Mouse (Mus musculus) heart, postnatal 0 days (tissue): ENCODE measurements around the gene Olfr317.
"Not testable (repeated sequence)": the region's sequence is repeated elsewhere in the genome, so short reads cannot be mapped to it uniquely, and the experiment has no call there.

Source experiments
- CTCF ChIP-seq: IDR thresholded peaks from 2 replicates; pipeline ENCODE4 v1.5.1; 2016; ENCODE audit warnings: antibody characterized with exemption, control low read depth, low read depth
- EP300 ChIP-seq: IDR thresholded peaks from 2 replicates; pipeline ENCODE4 v1.6.1; 2016; ENCODE audit warnings: antibody characterized with exemption, low read depth

- TF ChIP-seq CTCF, EP300: not testable (repeated sequence)
Measured at GRCm38 (mm10) chr11:58727896-58728650, 10.9 kb downstream of the Olfr317 start.
